Mouse (Mus musculus): ENCODE results near the gene Rasa4.
"Not testable (repeated sequence)": the region's sequence is repeated elsewhere in the genome, so short reads cannot be mapped to it uniquely, and the experiment has no call there.

Rasa4 gene

DNA sequence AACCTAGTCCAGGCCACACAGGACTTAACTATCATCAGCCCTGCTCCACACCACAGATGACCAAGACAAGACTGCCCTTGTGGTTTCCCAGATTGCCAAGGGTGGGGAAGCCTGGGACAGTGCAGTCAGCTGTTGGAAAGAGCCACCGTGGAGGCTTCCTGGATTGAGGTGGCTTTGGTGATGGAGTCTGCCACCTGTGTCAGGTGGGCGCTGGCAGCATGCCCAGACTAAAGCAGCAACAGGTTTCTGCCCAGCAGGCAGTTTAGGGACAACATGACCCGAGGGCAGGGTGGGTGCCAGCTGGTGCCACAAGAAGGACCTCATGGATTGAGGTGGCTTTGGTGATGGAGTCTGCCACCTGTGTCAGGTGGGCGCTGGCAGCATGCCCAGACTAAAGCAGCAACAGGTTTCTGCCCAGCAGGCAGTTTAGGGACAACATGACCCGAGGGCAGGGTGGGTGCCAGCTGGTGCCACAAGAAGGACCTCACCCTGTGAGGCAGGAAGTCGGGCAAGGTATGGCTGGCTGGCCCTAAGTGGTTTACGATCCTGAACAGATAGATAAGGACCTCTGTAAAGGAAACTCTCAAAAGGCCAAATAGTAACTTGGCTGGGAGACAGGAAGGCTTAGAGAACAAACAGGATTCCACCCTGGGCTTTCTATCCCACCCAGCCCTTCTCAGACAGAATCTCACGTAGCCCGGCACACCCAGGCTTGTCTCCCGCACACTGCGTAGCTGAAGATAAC, 17.1 kb upstream of the Rasa4 start:
- DNase-seq (ENCODE audit: low spot score in 2 of 2): not testable (repeated sequence)

GRCm38 (mm10) chr5:136069411-136069810, 14.3 kb upstream of the Rasa4 start:
- DNase-seq (ENCODE audit: low spot score in 2 of 2): no peak

GRCm38 (mm10) chr5:136073051-136073450, 10.7 kb upstream of the Rasa4 start:
- DNase-seq (ENCODE audit: low spot score in 2 of 2): no peak

GRCm38 (mm10) chr5:136073526-136073925, 10.2 kb upstream of the Rasa4 start:
- DNase-seq (ENCODE audit: low spot score in 2 of 2): no peak

GRCm38 (mm10) chr5:136075076-136075475, 8.6 kb upstream of the Rasa4 start:
- DNase-seq (ENCODE audit: low spot score in 2 of 2): no peak

GRCm38 (mm10) chr5:136076284-136076683, 7.4 kb upstream of the Rasa4 start:
- no peak for DNase-seq (ENCODE audit: low spot score in 2 of 2)

GRCm38 (mm10) chr5:136077001-136077550, 6.6 kb upstream of the Rasa4 start:
- no peak for DNase-seq (ENCODE audit: low spot score in 2 of 2)

- no peak for DNase-seq (ENCODE audit: low spot score in 2 of 2)
Measured at GRCm38 (mm10) chr5:136078136-136078535, 5.6 kb upstream of the Rasa4 start.

DNA sequence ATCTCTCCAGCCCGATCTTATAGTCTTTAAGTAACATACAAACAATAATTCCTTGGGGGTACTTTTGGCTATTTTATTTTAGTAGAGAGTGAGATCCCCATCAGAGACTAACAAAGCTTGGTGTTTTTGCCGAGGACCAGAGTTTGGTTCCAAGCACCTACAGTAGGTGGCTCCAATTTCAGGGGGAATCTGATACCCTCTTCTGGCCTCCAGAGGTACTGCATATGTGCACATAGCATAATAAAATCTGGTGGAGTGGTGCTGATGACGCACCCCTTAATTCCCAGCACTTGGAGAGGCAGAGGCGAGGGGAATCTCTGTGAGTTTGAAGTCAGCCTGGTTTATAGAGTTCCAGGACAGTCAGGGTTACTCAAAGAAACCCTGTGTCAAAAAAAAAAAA, 1.4 kb upstream of the Rasa4 start:
- DNase-seq (ENCODE audit: low spot score in 2 of 2): no peak

DNA sequence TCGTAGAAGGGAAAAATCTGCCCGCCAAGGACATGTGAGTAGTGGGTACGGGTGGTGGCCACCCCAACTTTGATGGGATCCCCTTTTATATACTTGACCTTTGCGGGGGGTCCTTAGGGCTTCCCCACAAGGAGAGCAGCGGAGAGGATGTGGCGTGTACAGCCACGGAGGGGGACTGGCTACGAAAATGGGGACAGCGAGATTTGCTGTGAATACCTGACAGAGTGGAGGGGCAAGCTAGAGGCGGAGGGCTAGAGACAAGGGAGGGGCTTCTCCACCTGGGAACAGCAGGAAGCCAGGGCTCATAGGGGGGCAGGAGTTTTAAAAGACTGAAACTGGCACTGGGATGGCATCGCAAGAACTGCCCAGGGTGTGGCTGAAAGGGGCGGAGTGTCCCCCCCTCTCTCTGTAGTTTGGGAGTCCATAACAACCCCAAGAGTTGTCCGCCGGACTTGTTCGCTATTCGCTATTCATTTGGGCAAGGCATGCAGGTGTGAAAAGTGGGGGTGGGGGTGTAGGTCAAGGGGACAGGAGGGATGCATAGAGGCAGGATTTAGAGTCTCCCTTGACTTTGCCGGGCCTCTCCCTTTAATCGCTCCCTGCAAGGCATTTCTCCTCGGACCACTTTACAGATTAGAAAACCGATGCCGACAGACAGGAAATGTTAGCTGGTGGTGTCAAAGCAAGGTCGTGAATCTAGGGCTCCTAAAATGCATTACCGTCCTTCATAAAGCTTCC, 597 bp downstream of the Rasa4 start:
- DNase-seq (ENCODE audit: low spot score in 2 of 2): no peak

- DNase-seq (ENCODE audit: low spot score in 2 of 2): no peak
Measured at GRCm38 (mm10) chr5:136084891-136085651, 1.4 kb downstream of the Rasa4 start.

GRCm38 (mm10) chr5:136086290-136086689, 2.6 kb downstream of the Rasa4 start:
- DNase-seq (ENCODE audit: low spot score in 2 of 2): no peak

DNA sequence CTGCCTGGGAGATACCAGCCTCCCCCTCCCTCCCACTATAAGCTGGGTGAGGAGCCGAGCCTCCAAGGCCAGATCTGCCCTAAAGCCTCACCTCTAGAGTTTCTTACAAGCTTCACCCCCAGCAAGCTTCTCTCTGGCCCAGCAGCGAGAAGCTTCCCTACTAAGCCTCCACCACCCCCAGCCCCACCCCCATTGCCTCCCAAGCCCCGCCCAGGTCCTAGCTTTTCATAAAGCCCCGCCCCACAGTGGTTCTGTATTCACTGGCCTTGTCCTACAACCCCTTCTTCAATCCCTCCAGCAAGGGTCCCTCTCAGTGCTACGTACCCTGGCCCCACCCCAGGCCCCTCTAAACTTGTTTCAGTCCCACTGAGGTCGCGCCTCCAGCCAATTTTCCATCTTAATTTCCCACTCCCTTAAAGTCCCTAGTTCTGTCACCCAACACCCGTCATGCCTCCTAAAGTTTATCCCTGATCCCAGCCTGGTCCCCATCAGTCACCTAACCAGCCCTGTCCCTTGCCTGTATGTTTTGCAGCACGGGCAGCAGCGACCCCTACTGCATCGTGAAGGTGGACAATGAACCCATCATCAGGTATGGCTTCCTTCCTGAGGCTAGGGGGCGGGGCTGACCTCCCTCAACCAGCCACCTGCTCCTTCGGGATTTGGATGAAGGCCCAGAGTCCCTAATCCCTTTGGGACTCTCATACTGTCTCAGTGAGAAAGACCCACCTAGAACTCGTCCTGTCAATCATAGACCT, 5.3 kb downstream of the Rasa4 start:
- DNase-seq (ENCODE audit: low spot score in 2 of 2): no peak

DNA sequence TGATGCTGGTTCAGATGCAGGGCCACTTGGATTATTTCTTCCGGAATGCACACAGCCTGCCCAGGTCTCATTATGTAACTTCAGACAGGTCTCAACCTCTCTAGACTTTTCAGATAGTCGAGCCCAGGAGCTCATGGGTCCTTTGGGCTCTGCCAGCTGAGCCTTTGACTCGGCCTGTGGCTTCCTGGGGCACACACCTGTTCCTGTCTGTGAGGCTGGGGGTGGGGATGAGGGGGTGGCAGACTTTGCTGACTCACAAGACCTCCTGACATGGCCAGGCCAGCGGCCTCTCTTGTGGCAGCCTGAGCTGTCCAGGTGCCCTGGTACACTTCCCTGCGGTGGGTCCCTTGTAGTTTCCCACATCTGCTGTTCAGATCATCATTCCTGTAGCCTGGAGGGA, 8.2 kb downstream of the Rasa4 start:
- no peak for DNase-seq (ENCODE audit: low spot score in 2 of 2)

DNA sequence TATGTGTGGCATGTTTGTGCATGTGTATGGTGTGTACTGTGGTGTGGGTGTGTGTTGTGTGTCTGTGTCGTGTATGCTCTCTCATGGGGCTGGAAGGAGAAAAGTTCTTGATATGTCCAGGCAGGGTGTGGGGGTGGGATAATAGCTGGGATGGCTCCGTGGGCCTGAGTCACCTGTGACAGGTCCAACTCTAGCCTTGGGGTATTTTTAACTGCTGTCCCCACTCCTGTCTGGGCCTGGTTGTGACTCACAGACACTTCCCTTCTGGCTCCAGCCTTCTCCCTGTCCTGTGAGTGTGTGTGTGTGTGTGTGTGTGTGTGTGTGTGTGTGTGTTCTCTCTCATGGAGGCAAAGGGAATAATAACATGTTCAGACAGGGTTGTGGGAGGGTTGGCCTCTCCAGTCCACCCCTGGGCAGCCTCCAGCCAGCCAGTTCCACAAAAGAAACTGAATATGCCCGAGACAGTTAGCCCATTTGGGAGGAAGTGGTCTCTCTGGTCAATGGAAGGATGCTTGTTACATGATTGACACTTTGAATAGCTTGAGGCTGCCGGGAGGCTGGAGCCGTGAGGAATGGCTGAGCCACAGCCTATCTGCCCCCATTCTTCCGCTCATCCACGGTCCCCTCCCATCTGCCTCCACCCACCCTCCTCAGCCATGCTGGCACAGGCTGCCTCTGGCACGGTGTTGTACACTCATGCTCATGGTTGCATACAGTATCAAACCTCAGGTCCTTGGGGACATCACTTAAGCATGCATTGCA, 10.7 kb downstream of the Rasa4 start:
- no peak for DNase-seq (ENCODE audit: low spot score in 2 of 2)

DNA sequence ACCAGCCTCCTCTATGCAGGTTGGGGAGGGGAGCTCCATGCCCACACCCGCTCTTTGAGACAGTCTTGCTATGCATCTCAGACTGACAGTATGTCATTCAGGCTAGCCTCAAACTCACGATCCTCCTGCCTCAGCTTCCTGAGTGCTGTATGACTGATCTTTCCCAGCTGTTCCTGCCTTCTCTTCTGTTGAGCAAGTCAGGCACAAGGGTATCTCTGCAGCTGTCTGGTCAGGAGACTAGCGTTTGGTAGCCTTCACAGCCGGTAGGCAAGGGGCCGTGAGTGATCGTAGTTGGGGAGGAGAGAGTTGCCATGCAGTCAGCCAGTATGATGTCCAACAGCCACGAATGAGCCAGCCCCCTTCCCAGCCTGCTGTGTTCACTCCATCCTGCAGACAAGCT, 11.4 kb downstream of the Rasa4 start:
- no peak for DNase-seq (ENCODE audit: low spot score in 2 of 2)

- no peak for DNase-seq (ENCODE audit: low spot score in 2 of 2)
Measured at GRCm38 (mm10) chr5:136098536-136098935, 14.8 kb downstream of the Rasa4 start.

DNA sequence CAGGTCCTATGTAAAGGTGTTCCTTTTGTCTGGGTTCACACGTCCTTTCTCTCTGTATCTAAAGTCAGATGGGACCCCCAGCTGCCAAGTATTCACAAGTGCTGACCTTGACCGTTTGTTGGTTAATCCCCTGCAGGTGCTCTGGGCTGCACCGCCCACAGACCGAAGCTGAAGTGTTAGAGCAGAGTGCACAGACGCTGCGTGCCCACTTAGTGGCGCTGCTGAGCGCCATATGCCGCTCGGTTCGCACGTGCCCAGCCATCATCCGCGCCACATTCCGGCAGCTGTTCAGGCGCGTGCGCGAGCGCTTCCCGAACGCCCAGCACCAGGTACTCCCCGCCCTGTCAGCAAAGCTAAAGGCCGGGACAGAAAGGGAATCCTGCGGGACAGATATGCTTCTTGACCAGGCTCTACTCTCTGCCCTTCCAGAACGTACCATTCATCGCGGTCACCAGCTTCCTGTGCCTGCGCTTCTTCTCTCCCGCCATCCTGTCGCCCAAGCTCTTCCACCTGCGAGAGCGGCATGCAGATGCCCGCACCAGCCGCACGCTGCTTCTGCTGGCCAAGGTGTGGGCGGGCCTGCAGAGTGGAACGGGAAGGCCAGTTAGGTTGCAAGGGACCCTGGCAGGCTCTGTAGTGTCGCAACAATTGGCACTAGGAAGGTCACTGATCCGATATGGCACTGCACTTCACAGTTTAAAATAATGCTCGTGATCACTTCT, 18.5 kb downstream of the Rasa4 start:
- DNase-seq (ENCODE audit: low spot score in 2 of 2): peak; percentile 29 to 48

GRCm38 (mm10) chr5:136104511-136104910, 20.8 kb downstream of the Rasa4 start:
- peak in 1 of 2 experiments; percentile 37 for DNase-seq (ENCODE audit: low spot score in 2 of 2)

- DNase-seq (ENCODE audit: low spot score in 2 of 2): no peak
Measured at GRCm38 (mm10) chr5:136108486-136108885, 24.8 kb downstream of the Rasa4 start.

Measured in spleen, postnatal 14 days (tissue).